Mouse (Mus musculus) right cerebral cortex, postnatal 4 days (tissue): ENCODE measurements at regions not wholly inside any gene's neighbourhood (a gene's known extent, or its start where the extent isn't known, plus 50 kb on each side); places are given as distances from the start of the nearest gene placed in this dataset.

Experiments used
- DNase-seq: peaks from one replicate; pipeline ENCODE4 v3.0.0-alpha.2; 2022

- DNase-seq: no peak
Observed at GRCm38 (mm10) chr1:12344726-12345438, 931.0 kb downstream of the A830018L16Rik start.

- no peak for DNase-seq
Observed at GRCm38 (mm10) chr1:12345439-12345819, 931.5 kb downstream of the A830018L16Rik start.

GRCm38 (mm10) chr1:12354531-12354930, 940.6 kb downstream of the A830018L16Rik start:
- no peak for DNase-seq

GRCm38 (mm10) chr1:12367872-12368271, 954.0 kb downstream of the A830018L16Rik start:
- DNase-seq: no peak

GRCm38 (mm10) chr1:12372968-12373367, 959.1 kb downstream of the A830018L16Rik start:
- DNase-seq: no peak

GRCm38 (mm10) chr1:12398146-12398884, 984.4 kb downstream of the A830018L16Rik start:
- peak; percentile 15 for DNase-seq

- DNase-seq: no peak
Observed at GRCm38 (mm10) chr1:12405391-12406270, 991.7 kb downstream of the A830018L16Rik start.

- DNase-seq: no peak
Observed at GRCm38 (mm10) chr1:12409738-12410523, 996.0 kb downstream of the A830018L16Rik start.

- no peak for DNase-seq
Observed at GRCm38 (mm10) chr1:12410524-12410886, 996.6 kb downstream of the A830018L16Rik start.

- no peak for DNase-seq
Observed at GRCm38 (mm10) chr1:12424510-12424909, 1010.6 kb downstream of the A830018L16Rik start.

GRCm38 (mm10) chr1:12437894-12438293, 1024.0 kb downstream of the A830018L16Rik start:
- no peak for DNase-seq

GRCm38 (mm10) chr1:12466255-12466654, 1052.3 kb downstream of the A830018L16Rik start:
- no peak for DNase-seq

GRCm38 (mm10) chr1:12478983-12479763, 1065.3 kb downstream of the A830018L16Rik start:
- no peak for DNase-seq

GRCm38 (mm10) chr1:12500442-12500841, 1086.5 kb downstream of the A830018L16Rik start:
- no peak for DNase-seq

- no peak for DNase-seq
Observed at GRCm38 (mm10) chr1:12507997-12508396, 1094.1 kb downstream of the A830018L16Rik start.

GRCm38 (mm10) chr1:12510129-12510816, 1096.4 kb downstream of the A830018L16Rik start:
- DNase-seq: no peak

GRCm38 (mm10) chr1:12519601-12520000, 1105.7 kb downstream of the A830018L16Rik start:
- DNase-seq: no peak

GRCm38 (mm10) chr1:12555859-12556258, 1142.0 kb downstream of the A830018L16Rik start:
- no peak for DNase-seq

- no peak for DNase-seq
Observed at GRCm38 (mm10) chr1:12571755-12572358, 1158.0 kb downstream of the A830018L16Rik start.

- DNase-seq: no peak
Observed at GRCm38 (mm10) chr1:12572770-12573169, 1158.9 kb downstream of the A830018L16Rik start.

- no peak for DNase-seq
Observed at GRCm38 (mm10) chr1:12574274-12574673, 1160.4 kb downstream of the A830018L16Rik start.
